Mouse (Mus musculus): Measurements from ENCODE around the gene Dock10.

Gene Dock10

GRCm38 (mm10) chr1:80656389-80656788, 101.9 kb downstream of the Dock10 start:
- DNase-seq (ENCODE audit: low spot score in 2 of 2): no peak

DNA sequence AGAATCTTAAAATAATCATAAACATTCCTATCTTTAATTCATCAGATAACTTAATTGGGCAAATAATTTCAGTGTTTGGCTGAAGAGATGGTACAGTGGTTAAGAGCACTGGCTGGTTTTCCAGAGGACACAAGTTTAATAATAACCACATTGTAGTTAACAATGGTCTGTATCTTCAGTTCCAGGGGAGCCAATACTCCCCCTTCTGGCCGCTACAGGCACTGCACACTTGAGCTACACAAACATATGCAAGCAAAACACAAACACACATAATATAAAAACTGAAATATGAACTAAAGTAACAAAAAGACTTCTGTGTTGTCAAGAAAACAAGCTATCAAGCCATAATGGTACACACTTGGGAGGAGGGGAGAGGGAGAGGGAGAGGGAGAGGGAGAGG, 102.5 kb downstream of the Dock10 start:
- DNase-seq (ENCODE audit: low spot score in 2 of 2): no peak

DNA sequence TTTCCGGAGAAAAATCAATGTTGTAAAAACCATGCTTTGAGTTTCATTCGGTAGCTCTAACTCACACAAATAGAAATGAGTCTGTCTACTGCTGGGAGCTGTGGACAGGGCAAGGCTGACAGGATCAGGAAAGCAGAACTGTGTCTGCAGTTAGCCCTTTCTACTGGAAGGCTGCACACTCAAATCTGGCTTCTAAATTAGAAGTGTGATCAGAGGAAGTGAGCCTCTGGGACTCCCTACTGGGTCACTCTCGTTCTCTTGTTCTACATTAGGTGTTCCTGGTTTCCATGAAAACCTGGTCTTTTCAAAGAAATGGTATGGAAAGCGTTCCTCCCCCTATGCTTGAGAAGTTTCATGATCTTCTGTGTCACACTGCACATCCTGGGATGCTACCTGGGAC, 103.1 kb downstream of the Dock10 start:
- no peak for DNase-seq (ENCODE audit: low spot score in 2 of 2)

DNA sequence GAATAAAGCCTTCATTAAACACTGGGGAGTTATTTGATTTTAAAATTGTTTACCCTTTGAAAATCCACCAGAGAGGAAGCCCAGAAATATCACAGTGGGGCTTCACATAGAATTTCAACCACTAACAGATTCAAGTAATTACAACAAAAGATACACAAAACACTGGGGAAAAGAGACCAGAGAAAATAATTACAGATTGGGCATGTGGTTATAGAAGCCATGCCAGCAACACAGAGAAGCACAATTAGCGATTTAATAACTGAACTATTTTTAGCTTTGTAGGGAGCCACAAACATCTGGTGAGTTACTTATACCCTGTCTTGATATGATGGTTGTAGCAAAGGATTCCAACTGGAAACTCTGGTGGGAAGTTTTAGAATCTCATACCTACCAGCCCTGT, 104.2 kb downstream of the Dock10 start:
- no peak for DNase-seq (ENCODE audit: low spot score in 2 of 2)

GRCm38 (mm10) chr1:80652803-80653202, 105.5 kb downstream of the Dock10 start:
- DNase-seq (ENCODE audit: low spot score in 2 of 2): no peak

GRCm38 (mm10) chr1:80652083-80652482, 106.2 kb downstream of the Dock10 start:
- DNase-seq (ENCODE audit: low spot score in 2 of 2): no peak

DNA sequence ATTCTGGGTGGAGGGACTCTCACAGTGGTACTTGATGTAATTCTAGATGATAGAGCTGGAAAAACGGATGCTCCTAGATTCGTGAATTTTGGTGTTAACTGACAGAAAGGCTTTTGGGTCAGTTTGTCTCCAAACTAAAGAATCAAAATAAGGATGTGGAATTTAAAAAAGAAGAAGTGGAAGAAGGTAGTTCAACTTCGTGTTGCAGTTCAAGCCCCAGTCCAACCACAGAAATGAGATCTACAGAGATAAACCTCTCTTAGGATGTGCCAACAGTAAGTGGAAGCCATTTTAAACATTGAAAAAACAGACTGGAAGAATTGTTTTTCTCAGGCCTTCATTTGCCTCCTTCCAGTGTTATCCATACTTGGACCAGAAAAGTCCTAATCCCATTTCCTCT, 111.7 kb downstream of the Dock10 start:
- DNase-seq (ENCODE audit: low spot score in 2 of 2): no peak

DNA sequence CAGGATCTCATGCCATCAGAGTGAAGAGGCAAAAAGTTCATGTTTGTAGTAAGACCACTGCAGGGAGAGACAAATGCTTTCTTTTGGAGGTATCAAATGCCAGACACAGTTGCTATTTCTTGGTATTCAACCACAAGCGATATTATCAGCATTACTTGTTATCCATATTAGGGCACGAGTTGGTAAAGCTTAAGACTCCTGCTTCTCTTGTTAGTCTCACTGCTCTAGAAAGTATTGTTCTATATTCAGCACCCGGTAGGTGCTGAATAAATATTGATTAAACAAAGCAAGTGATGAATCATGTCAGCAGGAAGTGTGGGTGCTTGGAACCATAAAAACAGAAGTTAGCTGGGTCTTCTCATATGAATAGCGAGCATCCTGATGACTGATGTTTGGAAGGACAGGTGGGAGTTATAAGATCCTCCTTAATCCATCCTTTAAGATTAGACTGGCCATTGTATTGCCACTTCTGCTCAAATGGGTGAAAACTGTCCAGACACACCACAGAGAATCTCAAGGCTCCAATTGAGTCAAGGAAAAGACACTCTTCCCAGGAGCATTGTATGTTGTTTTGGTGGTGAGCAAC, 114.4 kb downstream of the Dock10 start:
- no peak for DNase-seq (ENCODE audit: low spot score in 2 of 2)

GRCm38 (mm10) chr1:80641832-80642231, 116.5 kb downstream of the Dock10 start:
- DNase-seq (ENCODE audit: low spot score in 2 of 2): no peak

GRCm38 (mm10) chr1:80641288-80641687, 117.0 kb downstream of the Dock10 start:
- DNase-seq (ENCODE audit: low spot score in 2 of 2): no peak

GRCm38 (mm10) chr1:80639553-80639952, 118.8 kb downstream of the Dock10 start:
- DNase-seq (ENCODE audit: low spot score in 2 of 2): no peak

- DNase-seq (ENCODE audit: low spot score in 2 of 2): peak in 1 of 2 experiments; percentile 10
These were observed 121.1 kb downstream of the Dock10 start for GRCm38 (mm10) chr1:80637214-80637705.

DNA sequence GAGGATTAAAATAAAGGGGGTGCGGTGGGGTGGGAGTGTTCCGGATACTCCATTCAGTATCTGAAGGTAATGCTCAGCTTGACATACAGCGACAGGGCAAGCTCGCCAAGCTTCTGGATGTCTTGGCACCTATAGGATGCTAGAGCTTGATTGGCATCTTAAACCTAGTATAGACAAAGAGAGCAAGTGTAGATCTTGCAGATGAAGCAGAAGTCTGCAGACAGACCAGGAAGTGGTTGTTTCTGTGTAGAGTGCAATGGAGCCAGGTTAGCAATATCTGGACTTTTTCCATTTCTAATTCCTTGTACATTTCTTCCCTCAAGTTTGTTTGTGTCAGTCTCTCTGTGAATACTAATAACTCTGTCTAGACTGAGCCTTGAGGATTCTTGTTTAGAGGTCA, 122.5 kb downstream of the Dock10 start:
- no peak for DNase-seq (ENCODE audit: low spot score in 2 of 2)

DNA sequence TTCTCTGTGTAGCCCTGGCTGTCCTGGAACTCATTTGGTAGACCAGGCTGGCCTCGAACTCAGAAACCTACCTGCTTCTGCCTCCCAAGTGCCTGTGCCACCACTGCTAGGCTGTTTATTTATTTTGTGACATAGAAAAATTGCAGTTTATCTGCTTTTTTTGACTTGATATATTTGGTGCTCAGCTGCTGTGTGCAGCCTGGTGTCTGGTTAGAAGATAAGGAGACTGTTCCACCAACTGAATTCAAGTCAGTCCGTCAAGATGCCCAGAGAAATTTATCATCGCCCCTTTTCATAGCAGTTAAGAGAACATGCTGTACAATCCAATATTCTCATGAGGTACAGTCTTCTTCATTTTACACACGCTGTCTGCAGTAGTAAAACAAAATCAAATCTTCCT, 124.8 kb downstream of the Dock10 start:
- DNase-seq (ENCODE audit: low spot score in 2 of 2): no peak

- DNase-seq (ENCODE audit: low spot score in 2 of 2): no peak
These were observed 127.9 kb downstream of the Dock10 start for GRCm38 (mm10) chr1:80630179-80631149.

DNA sequence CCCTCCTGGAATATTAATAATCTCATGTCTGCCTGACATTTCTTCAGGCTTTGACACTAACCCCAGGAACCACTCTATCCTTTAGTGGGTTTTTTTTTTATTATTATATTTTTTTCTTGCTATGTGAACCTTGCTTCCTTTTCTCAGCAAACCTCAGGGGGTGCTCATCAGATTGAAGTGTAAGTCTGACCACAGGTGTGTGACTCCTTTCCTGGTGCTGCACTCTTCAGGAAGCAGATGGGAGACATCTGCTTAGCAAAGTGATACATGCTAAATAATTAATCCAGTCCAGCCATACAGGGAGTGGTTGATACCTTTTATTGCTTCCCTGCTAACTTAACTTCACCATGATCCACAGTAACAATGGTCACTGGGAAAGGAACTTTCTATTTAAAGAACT, 130.3 kb downstream of the Dock10 start:
- DNase-seq (ENCODE audit: low spot score in 2 of 2): no peak

GRCm38 (mm10) chr1:80626800-80627199, 131.5 kb downstream of the Dock10 start:
- no peak for DNase-seq (ENCODE audit: low spot score in 2 of 2)

- DNase-seq (ENCODE audit: low spot score in 2 of 2): no peak
These were observed 133.0 kb downstream of the Dock10 start for GRCm38 (mm10) chr1:80625371-80625770.

DNA sequence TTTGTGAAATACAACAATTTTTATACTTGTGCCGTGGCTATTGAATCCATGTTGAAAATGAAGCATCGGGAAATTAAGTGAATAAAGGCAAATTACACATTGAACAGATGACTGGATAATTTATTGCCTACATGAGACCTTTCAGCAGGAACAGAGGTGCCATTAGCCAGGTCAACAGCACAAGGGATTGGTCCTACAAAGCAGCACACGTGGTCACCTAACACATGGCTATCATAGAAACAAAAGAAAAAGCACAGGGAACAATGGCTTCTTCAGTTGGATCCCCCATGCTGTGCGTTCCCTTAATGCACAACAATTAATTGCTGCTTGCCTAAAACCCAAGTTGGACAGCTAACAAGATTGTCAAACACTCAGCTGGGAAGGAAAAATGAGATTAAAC, 133.8 kb downstream of the Dock10 start:
- no peak for DNase-seq (ENCODE audit: low spot score in 2 of 2)

DNA sequence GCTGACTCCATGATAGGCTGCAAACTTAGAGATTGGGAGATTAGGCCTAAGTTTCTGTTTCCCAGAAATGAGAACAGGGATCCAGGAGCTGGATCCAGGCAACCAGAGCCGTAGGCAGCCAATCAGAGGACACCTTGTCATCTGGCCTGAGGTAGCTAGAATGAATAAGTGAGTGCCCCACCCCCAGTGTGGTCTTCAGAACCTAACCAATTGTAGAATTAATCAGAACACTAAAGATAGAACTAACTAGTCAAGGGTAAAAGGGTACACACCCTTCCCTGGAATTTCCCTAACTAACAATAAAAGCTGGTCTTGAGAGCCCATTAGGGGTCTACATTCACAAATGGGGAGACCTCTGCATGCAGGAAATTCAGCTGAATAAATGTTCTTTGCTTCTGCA, 135.7 kb downstream of the Dock10 start:
- DNase-seq (ENCODE audit: low spot score in 2 of 2): no peak

GRCm38 (mm10) chr1:80619100-80619499, 139.2 kb downstream of the Dock10 start:
- DNase-seq (ENCODE audit: low spot score in 2 of 2): no peak

DNA sequence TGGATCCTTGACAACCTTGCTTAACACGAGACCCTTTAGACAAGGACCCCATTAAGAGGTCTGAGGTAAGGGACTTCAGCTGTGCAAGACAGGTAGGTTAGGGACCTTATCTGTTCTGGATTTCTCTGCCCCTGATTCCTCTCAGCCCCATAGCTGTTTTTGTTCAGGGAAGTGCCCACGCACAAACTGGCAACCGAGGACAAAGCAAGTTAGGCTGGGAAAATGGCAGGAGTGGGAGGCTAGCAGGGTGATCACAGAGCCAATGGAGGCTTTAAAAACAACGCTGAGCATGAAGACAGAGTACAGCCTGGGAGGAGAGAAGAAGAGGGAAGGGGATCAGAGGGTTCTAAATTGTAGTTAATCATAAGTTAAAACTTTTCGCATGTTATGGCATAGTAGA, 141.7 kb downstream of the Dock10 start:
- no peak for DNase-seq (ENCODE audit: low spot score in 2 of 2)

DNA sequence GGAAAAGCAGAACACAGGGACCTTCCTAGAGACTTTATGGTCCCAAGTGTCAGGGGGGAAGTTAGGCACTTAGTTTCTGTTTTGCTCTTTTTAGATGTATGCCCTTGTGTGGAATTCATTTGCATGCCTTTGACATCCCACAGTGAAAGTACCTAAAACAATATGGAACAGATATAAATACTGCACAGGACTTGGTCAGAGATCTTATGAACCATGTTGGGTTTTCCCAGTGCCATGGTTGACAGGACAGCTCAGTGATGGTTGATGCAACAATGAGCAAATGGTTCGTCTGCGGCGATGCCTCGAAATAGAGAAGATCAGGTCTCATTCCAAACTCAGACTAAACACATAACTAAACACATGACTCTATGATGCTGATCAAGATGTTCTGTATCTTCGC, 143.6 kb downstream of the Dock10 start:
- no peak for DNase-seq (ENCODE audit: low spot score in 2 of 2)
